Mouse (Mus musculus): ENCODE data around the gene Tbc1d1.
"Not testable (repeated sequence)": the region's sequence is repeated elsewhere in the genome, so short reads cannot be mapped to it uniquely, and the experiment has no call there.

Gene Tbc1d1

DNA sequence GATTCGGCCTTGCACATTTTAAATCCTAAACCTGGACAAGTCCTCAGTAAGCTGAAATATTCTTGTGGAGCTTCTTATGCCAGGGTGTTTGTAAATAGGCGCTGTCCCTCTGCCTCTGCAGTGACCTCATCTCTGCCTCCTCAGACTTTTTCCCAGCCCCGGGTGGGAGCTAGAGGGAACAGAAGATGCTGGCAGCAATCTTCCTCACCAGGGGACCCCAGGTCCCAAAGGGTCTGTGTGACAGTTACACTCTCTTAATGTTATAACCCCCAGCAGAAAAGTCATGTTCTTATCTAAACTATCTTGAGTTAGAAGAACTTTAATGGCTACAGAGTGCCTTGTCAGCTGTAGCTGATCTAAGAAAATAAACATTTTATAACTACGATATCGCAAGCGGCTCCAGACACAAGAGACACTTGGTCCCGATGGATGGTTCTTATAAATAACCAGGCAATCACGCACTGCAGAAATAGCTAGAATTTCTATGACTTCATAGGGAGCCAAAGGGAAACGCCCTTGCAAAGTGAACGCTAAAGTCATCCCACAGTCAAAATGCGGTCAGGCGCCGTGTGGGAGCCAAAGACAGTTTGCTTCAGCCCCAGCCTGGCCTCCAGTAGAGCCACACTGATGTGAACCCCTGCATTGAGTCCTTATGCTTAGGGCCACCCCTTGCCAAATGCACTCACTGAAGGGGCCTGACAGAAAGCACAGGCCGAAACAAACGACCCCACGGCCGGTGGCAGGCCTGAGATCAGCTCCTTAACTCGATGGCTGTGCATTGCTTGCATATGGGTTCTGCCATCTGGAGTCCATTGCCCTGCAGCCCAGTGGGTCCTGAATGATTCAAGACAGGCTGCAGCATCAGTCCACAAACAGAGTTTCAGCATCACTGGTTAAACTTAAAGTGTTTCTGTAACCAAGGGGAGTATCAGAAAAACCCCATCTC, 202.8 kb downstream of the Tbc1d1 start:
- DNase-seq (ENCODE audit: low read depth, low spot score) = no peak

- no peak for DNase-seq (ENCODE audit: low read depth, low spot score)
These were observed 204.2 kb downstream of the Tbc1d1 start for GRCm38 (mm10) chr5:64360147-64360875.

GRCm38 (mm10) chr5:64360876-64361268, 204.8 kb downstream of the Tbc1d1 start:
- not testable (repeated sequence) for DNase-seq (ENCODE audit: low read depth, low spot score)

DNA sequence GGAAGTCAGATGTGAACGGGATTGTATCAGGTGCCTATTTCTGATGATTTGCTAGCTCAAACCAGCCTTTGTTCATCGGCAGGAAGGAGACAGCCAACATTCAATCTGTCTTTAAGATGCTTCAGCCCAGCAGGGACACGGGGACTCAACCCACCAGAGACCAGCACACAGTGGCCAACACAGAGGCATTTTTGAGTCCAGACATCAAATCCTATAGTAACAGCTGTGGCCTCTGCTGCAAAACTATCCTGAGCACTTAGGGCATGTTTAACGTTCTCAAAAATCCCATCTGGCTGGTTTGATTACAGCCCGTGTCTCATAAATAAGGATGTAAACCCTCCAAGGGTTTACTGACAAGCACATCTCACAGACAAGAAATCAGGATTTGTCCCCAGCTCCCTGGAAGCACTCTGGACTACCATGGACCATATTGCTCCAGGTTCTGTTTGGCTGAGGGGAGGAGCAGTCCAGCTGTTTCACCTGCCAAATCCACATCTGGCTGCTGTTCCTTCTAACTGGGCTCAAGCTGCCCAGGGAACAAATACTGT, 207.8 kb downstream of the Tbc1d1 start:
- no peak for DNase-seq (ENCODE audit: low read depth, low spot score)

GRCm38 (mm10) chr5:64364432-64365125, 208.5 kb downstream of the Tbc1d1 start:
- peak; percentile 54 for DNase-seq (ENCODE audit: low read depth, low spot score)

GRCm38 (mm10) chr5:64365187-64366066, 209.3 kb downstream of the Tbc1d1 start:
- no peak for DNase-seq (ENCODE audit: low read depth, low spot score)

- no peak for DNase-seq (ENCODE audit: low read depth, low spot score)
These were observed 210.0 kb downstream of the Tbc1d1 start for GRCm38 (mm10) chr5:64366113-64366512.

GRCm38 (mm10) chr5:64367426-64367825, 211.3 kb downstream of the Tbc1d1 start:
- DNase-seq (ENCODE audit: low read depth, low spot score) = no peak

DNA sequence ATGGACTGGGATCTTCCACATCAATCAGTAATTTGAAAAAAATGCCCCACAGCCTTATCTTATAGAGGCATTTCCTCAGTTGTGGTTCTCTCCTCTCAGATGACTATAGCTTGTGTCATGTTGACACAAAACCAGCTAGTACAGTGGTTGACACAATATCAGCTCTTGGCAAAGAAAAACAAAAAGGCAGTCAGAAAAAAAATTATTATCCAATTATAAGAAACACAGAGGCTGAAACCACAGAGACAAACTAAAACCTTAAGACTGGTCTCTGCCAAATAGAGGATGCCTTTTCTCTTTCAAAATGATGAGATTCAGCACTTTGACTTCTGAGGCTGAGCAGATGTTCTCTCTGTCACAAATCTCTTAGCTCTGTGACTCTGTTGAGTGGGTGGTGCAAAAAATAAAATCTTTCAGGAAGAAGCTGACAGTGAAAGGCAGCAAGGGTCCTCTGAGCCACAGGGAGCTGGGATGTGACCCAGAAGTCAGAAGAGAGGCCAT, 215.3 kb downstream of the Tbc1d1 start:
- no peak for DNase-seq (ENCODE audit: low read depth, low spot score)

DNA sequence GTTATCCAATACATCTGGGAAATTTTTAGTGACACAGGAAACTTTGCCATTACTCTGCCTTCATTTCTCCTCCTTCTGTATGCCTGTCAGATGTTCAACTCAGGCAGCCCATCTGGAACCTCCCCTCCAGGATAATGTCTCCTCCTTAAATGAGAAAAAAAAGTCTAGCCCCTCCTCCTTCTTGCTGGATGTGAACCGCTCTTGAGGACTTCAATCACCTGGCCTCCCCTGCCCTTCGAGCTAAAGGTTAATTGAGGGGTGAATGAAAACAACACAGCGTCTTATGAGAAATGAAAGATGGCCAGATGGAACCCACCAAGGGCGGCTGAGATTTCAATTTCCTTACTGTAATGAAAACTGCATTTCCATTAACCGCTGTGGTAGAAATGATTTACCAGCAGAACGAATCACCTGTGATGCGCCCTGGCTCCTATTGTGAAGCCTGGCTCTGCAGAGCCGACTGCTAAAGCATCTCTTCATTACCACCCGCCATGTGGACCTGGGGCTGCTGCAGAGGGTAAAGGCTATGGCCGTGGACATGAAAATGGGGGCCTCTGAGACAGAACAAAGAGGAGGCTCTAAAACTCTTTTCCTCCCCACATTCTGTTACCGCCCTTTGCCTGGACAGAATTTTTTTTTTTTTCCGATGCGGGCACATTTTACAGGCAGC, 216.3 kb downstream of the Tbc1d1 start:
- DNase-seq (ENCODE audit: low read depth, low spot score) = no peak

- DNase-seq (ENCODE audit: low read depth, low spot score) = no peak
These were observed 217.6 kb downstream of the Tbc1d1 start for GRCm38 (mm10) chr5:64373695-64374094.

DNA sequence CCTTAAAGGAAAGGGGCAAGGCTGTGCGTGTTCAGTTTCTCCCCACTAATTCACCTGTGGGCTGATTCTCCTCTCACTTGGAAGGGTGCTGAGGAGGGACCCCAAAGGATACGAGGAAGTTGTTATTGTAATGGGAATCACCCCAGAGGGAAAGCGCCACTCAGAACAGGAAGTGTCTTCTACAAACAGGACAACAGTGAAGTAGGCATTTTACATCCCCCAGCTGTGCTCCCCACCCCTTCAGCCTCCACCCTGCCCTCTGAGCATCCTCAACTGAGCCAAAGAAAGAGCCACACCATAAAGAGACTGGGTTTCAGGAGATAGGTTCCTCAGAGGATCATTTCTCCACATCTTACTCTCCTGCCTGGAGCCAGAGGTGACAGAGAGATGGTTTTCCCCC, 219.7 kb downstream of the Tbc1d1 start:
- no peak for DNase-seq (ENCODE audit: low read depth, low spot score)

- DNase-seq (ENCODE audit: low read depth, low spot score) = no peak
These were observed 220.4 kb downstream of the Tbc1d1 start for GRCm38 (mm10) chr5:64376466-64376865.

DNA sequence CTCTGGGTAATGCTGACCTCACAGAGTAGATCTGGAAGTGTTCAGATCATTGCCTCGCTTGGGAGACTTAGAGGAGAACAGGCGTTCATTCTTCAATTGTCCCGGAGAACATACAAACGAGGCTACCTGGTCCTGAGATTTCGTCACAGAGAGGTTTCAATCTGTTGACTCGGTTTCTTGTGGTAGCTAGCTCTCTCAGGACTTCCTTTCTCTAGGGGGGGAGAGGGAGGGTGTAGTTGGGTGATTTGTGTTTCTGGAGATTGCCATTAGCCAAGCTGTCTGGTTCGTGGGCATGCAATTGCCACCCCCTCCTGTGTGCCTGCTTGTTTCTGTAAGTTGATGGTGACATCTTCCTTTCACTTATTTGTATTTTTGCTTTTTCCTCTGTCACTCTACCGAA, 221.6 kb downstream of the Tbc1d1 start:
- no peak for DNase-seq (ENCODE audit: low read depth, low spot score)

GRCm38 (mm10) chr5:64378591-64379275, 222.6 kb downstream of the Tbc1d1 start:
- peak; percentile 56 for DNase-seq (ENCODE audit: low read depth, low spot score)

GRCm38 (mm10) chr5:64379829-64380228, 223.7 kb downstream of the Tbc1d1 start:
- DNase-seq (ENCODE audit: low read depth, low spot score) = no peak

DNA sequence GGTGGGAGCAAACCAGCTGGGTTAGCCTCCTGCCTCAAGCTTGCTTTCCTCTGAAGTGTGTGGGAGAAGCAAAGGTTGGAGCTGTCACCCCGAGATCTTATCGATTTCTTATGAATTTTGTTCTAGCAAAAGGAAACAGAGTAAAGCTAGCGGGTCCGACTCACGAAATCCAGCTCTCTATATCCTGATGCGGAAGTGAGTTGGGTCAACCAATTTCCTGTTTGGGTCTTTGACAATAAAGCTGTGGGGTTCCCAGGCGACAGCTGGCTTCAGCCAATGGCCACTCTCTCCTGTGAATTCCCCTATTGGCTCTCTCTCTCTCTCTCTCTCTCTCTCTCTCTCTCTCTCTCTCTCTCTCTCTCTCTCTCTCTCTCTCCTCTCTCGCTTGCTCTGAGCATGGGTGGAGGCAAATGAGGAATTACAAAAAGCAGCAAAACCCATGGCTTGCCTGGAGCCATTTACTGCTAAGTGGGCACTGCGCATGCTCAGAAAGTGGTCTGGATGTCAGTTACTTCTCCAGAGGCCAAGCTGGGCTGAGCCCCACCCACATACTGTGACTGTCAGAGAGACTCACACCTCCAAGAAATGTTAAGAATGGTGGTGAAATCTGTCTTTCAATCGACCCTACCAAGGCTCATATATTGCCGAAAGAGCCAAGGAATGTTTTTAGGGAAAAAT, 224.7 kb downstream of the Tbc1d1 start:
- DNase-seq (ENCODE audit: low read depth, low spot score) = peak; percentile 64

- no peak for DNase-seq (ENCODE audit: low read depth, low spot score)
These were observed 225.4 kb downstream of the Tbc1d1 start for GRCm38 (mm10) chr5:64381538-64381937.

Measured in ES-CJ7 (cell line).